Mouse (Mus musculus) kidney, adult 8-10 months (tissue): ENCODE data around the gene Mast4.

Source experiments
- DNase-seq, 2 experiments: peaks; one replicate each; pipeline ENCODE4 v3.0.0; 2022

The Mast4 gene

GRCm38 (mm10) chr13:102958273-102959270 is 375.7 kb downstream of the Mast4 start:
- DNase-seq = no peak

- no peak for DNase-seq
Observed at GRCm38 (mm10) chr13:102957508-102958272, 376.6 kb downstream of the Mast4 start.

- no peak for DNase-seq
Observed at GRCm38 (mm10) chr13:102955506-102955905, 378.8 kb downstream of the Mast4 start.

GRCm38 (mm10) chr13:102949756-102950155 is 384.5 kb downstream of the Mast4 start:
- peak; percentile 13 to 56 for DNase-seq

GRCm38 (mm10) chr13:102948966-102949365 is 385.3 kb downstream of the Mast4 start:
- no peak for DNase-seq

GRCm38 (mm10) chr13:102947546-102947945 is 386.8 kb downstream of the Mast4 start:
- DNase-seq = no peak

- no peak for DNase-seq
Observed at GRCm38 (mm10) chr13:102946024-102946821, 388.1 kb downstream of the Mast4 start.

- DNase-seq = no peak
Observed at GRCm38 (mm10) chr13:102945450-102945849, 388.8 kb downstream of the Mast4 start.

GRCm38 (mm10) chr13:102944516-102944915 is 389.8 kb downstream of the Mast4 start:
- peak; percentile 47 to 64 for DNase-seq

GRCm38 (mm10) chr13:102942557-102942956 is 391.7 kb downstream of the Mast4 start:
- no peak for DNase-seq

- no peak for DNase-seq
Observed at GRCm38 (mm10) chr13:102940476-102940875, 393.8 kb downstream of the Mast4 start.

GRCm38 (mm10) chr13:102936233-102936632 is 398.1 kb downstream of the Mast4 start:
- DNase-seq = no peak

GRCm38 (mm10) chr13:102935788-102936187 is 398.5 kb downstream of the Mast4 start:
- no peak for DNase-seq

- DNase-seq = no peak
Observed at GRCm38 (mm10) chr13:102933702-102934101, 400.6 kb downstream of the Mast4 start.

GRCm38 (mm10) chr13:102932434-102932833 is 401.9 kb downstream of the Mast4 start:
- DNase-seq = no peak

GRCm38 (mm10) chr13:102931951-102932350 is 402.3 kb downstream of the Mast4 start:
- DNase-seq = peak in 1 of 2 experiments; percentile 25

- DNase-seq = peak; percentile 61 to 73
Observed at GRCm38 (mm10) chr13:102925844-102926598, 408.3 kb downstream of the Mast4 start.

- no peak for DNase-seq
Observed at GRCm38 (mm10) chr13:102919741-102920140, 414.6 kb downstream of the Mast4 start.

- DNase-seq = no peak
Observed at GRCm38 (mm10) chr13:102918616-102919015, 415.7 kb downstream of the Mast4 start.

- no peak for DNase-seq
Observed at GRCm38 (mm10) chr13:102915341-102915740, 419.0 kb downstream of the Mast4 start.

- DNase-seq = no peak
Observed at GRCm38 (mm10) chr13:102914800-102915199, 419.5 kb downstream of the Mast4 start.

- DNase-seq = no peak
Observed at GRCm38 (mm10) chr13:102913919-102914318, 420.4 kb downstream of the Mast4 start.
